Mouse (Mus musculus): Measurements from ENCODE around the gene Nudt2.

DNA sequence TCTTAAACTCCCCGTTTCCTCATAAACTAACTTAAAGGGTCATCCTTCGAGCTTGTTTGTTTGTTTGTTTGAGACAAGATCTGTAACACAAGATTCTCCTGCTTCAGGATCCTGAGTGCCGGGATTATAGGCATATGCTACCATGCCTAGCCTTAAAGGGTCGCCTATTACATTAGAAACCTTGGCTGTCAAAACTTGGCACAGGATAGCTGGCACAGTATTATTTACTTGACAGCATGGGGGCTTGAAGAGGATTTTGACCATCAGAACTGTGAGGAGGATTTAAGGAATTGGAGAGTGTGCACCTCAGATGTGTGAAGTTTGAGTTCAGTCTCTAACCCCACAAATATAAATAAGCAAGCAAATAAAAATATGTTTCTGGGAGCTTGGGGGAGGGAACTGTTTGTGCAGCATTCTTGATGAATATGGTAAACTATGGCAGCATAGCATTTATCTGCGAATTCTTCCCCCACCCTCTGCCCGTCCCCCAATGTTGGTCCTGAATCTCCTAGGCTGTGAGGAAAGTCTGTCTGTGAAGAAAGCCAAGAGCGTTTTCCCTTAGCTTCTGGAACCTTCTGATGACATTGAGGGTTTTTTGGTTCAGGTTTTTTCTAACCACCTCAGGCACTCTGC is 5.2 kb downstream of the Nudt2 start:
- TF ChIP-seq POLR2A (IDR thresholded peaks at IDR 0.05; ENCODE audit: insufficient read depth, low read depth, low read length) (no peak), CTCF (IDR thresholded peaks at IDR 0.05) (no peak), EP300 (IDR thresholded peaks at IDR 0.05; ENCODE audit: insufficient read depth, low read depth, low read length) (no peak)
